Mouse (Mus musculus) left cerebral cortex, adult 2 months (tissue): ENCODE measurements around the gene Gm43517. TPM values are rescaled to one million over a fixed set of nuclear protein-coding genes. Genes with fewer than 3 reads are reported as not detected.

Experiments
- DNase-seq, 2 experiments: peaks; one replicate each; pipeline ENCODE4 v3.0.0; 2021 to 2022; ENCODE audit warnings: low spot score in 2 of 2, mixed read lengths in 1 of 2; ENCODE audit errors: extremely low spot score in 1 of 2
- H3K27ac ChIP-seq: fragments of 200-600 bp; 2 replicates; pipeline ENCODE4 v1.8.1; 2022
- H3K4me3 ChIP-seq: fragments of 200-600 bp; 2 replicates; pipeline ENCODE4 v1.8.1; 2022
- CTCF ChIP-seq: fragments of 200-600 bp; IDR thresholded peaks from 2 replicates; pipeline ENCODE4 v1.8.1; 2022; ENCODE audit warnings: antibody characterized with exemption, mild to moderate bottlenecking, moderate library complexity
- intact Hi-C: fragments of 180-260 bp; cut with DNase I; formaldehyde crosslinking; loops from one replicate; pipeline ENCODE4 v1.15.1; 2025
- total RNA-seq, 2 experiments: library from RNA; stranded (reverse); gene quantifications; 2 replicates each; pipeline ENCODE4 v1.2.3; 2021

Gm43517 gene
- total RNA-seq, 2 experiments from 2014 or later = 6.9 to 8.6 TPM

DNA sequence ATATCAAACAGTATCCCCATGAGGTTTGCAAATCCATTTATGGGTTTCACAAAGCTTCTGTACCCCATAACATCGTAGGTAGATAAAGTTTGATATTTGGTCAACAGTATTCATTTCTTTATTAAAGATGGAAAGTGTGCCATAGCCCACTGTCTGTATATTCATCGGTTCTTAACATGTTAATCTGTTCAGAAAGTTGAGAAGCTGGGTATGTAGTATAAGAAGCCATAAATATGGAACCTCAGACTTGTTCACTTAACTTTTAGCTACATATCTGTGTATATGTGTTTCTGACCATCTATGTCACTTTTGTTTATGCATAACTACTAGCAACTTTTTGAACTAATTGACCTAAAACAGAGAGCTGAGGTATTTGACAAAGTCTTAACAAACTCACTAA, 11.0 kb downstream of the Gm43517 start:
- peak overlapping the region; percentile 98; the same call in 1 of the 2 replicates for H3K27ac ChIP-seq
- peak overlapping the region; percentile 72; the same call in 1 of the 2 replicates for H3K4me3 ChIP-seq
- TF ChIP-seq CTCF = no peak
- DNase-seq = no peak
- intact Hi-C loops = no loop called here

DNA sequence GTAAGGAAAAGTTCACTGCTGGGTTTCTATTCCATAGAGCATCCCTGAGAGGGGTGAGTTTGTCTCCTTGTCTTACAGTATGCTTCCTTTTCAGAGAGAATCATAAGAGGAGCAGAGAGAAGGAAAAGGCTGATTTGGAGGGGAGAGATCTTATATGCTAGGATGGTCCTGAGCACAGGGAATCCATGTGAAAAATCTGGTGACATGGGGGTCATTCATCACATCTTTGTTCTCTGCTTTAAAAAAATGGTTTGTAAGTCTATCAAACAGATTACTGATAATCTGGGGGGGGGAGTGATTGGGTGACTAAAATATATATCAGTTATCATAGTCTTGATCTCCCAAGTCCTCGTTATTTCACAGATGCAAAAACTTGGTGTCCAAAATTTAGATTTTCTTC, 11.8 kb downstream of the Gm43517 start:
- no peak overlapping the region for H3K4me3 ChIP-seq
- TF ChIP-seq CTCF = no peak
- no peak for DNase-seq
- intact Hi-C loops = no loop called here
- H3K27ac ChIP-seq = peak overlapping the region; percentile 51; the same call in 1 of the 2 replicates

DNA sequence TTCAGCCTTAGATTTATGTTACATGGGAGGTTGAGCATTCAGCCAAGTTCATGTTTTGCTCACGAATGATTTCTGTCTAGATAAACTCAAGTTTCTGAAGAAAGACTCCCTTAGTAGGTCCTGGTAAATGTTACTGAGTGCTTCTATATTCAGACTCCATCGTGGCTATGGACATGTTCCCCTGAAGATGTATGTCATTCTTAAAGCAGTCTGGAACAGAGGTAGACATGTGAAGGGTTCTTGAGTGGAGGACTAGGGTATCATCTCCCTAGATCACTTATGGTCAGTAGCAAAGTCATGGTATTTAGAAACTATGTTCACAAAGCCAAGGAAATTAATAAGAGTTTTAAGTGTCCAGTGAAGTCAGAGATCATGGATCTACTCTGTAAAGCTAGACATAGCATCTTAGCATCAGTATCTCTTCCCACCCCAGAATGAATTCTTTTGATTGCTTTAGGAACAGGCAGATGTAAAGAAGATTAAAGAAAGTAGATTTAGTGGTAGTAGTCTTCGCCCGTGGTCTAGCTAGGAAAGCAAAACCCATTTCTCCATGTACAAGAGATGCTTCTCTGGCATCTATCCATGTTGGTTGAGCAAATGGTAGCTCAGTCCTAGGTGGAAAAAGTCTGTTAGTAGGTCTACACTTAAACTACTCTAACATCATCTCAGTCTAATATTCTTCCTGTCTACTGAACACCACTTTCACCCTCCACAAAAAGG, 12.6 kb downstream of the Gm43517 start:
- no peak for TF ChIP-seq CTCF
- intact Hi-C loops = no loop called here
- DNase-seq = no peak
- peak overlapping the region; percentile 51 for H3K27ac ChIP-seq
- H3K4me3 ChIP-seq = no peak overlapping the region

DNA sequence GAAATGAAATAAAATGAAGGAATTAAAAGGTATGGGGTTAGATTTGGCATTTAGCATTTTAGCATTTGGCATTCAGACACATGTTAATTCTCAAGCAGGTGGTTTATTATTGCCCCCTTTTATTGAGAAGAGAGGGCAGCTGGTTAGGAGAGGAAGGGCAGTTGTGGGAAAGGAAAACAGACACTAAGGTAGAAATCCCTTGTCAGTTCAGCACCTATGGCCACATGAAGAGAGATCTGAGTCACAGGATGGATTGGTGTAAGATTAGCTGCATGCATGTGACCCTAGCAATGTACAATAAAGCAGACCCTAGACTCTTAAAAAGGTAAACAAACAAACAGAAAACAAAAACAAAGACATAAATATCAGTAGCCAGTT, 13.2 kb downstream of the Gm43517 start:
- TF ChIP-seq CTCF = no peak
- intact Hi-C loops = no loop called here
- DNase-seq = no peak
- Histone ChIP-seq H3K27ac (peak overlapping the region; percentile 75; the same call in 1 of the 2 replicates), H3K4me3 (no peak overlapping the region)

DNA sequence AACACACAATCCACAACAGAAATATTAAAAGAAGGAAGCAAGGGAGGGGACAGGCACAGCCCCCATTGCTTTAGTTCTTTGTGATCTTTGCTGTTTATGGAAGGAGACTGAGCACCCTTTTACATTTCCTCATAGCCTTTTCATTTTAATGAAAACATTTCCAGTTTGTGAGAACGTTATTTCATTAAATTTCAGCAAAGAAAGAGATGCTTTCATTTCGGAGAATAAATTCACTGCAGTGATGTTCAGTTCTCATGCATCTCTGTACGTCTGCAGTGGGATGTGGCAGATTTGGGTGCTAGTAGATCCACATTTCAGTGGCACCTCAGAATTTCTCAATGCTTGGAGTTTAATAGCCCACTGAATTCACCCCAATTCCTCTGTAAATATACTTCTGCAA, 13.7 kb downstream of the Gm43517 start:
- H3K4me3 ChIP-seq = no peak overlapping the region
- H3K27ac ChIP-seq = peak overlapping the region; percentile 75
- TF ChIP-seq CTCF = no peak
- intact Hi-C loops = no loop called here
- DNase-seq = no peak

DNA sequence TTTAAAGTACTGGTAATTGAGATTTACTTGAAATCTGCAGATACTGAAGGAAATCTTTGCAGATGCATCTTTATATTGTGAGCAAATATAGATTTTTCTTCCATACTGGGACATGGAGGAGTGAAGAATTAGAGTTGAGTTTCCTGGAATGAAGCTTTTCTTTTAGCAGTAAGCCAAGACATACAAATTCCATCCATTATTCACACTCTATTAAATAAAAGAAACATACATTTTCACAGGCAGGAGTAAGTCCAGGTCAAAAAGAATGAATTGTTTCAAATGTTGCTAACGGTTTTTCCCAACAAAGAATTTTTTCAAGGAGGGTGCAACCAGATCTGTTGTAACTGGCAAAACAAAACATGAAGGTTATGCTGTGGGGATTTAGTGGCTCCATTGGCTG, 14.6 kb downstream of the Gm43517 start:
- DNase-seq = no peak
- intact Hi-C loops = loop anchor here (2.0 to 5.0 kb wide), 3 partner anchors 17 to 901 kb away; partner anchors contain the start of gene Foxg1
- H3K27ac ChIP-seq = peak overlapping the region; percentile 99
- TF ChIP-seq CTCF = no peak
- peak overlapping the region; percentile 55; the same call in 1 of the 2 replicates for H3K4me3 ChIP-seq

DNA sequence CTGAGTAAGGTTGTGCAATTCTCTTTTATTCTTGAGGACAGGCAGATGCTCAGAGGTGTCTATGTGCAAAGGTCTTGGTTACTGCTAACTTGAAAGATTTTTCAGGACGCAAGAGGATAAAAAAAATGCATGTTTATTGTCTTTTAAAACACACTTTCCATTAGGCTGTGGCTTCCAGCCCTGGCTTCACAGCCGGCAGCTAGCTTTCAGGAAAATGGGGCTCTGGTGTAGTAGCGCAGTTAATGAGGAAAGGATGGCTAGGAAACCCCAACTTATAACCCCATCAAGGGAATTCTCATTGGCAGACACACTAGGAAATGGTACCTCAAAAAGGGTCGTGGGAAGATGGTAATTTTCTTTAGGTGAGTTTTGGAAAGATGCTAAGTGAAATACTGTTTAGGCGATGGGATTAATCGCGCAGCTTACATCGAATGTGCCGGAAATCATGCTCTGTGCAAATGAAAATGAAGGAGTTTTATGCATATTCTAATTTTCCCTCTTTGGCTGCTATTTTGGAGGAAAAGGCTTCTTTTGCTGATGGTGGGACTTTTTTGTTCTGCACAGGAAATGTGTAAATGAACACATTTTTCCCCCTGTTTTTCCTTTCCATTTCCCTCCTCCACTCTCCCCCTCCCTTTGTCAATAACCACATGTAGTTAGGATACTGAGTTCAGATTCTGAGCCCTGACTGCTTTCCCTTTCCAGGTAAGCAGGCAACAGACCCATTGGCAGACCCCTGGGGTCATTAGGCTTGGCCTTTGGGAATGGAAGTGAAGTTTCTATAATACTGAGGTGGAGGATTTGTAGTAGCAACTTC, 15.3 kb downstream of the Gm43517 start:
- intact Hi-C loops = loop anchor here (2.0 to 5.0 kb wide), 3 partner anchors 17 to 901 kb away; partner anchors contain the start of gene Foxg1
- peak overlapping the region; percentile 99 for H3K27ac ChIP-seq
- peak overlapping the region; percentile 55 for H3K4me3 ChIP-seq
- no peak for TF ChIP-seq CTCF
- DNase-seq = no peak

DNA sequence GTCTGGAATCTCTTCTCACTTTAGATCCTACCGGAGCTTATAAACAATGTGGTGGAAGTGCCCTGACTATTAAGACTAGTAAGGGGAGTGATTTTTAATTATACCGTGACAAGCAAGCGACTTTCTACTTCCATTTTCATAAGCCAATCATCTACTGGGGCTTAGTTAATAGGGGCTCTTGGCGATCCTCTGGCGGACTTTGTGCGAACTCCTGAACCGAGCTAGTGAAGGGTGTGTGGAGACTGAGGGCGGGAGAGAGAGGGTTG, 15.8 kb downstream of the Gm43517 start:
- Histone ChIP-seq H3K27ac (peak overlapping the region; percentile 99), H3K4me3 (peak overlapping the region; percentile 55)
- no peak; the same call in 1 of the 2 replicates for TF ChIP-seq CTCF
- DNase-seq = no peak
- intact Hi-C loops = loop anchor here (2.0 to 5.0 kb wide), 3 partner anchors 18 to 900 kb away; partner anchors contain the start of gene Foxg1

DNA sequence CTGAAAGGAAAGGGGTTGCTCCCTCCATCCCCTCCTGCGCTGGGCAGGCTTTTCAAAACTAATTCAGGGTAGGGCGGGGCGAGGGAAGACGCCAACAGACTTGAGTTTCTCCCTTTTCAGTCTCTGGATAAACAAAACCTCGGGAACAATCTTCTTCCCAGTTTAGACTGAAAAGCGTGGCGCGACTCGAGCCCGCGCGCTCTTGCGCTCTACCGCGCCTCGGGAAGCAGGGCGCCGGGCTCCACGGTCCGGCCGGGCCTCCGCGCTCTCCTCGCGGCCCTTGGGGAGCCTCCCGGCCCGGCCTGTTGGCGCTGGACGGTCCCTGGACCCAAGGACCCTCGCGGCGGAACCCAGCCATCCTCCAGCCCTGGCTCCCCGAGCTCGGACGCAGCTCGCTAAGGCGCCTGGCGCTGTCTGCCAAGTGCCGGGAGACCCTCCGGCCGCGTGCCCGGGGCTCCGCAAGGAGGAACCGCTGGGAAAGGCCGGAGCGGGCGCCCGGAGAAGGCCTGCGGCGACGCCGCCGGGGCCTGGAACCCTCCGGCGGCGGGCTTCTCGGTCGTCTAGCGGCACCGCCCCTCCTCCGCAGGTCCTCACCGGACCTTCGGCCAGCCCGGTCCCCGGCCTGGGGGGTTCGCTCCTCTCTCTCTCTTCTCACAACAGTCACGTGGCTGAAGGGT, 16.3 kb downstream of the Gm43517 start:
- TF ChIP-seq CTCF = no peak
- Histone ChIP-seq H3K4me3 (peak overlapping the region; percentile 55), H3K27ac (peak overlapping the region; percentile 99)
- intact Hi-C loops = loop anchor here (2.0 to 5.0 kb wide), 3 partner anchors 18 to 900 kb away; partner anchors contain the start of gene Foxg1
- DNase-seq = peak; percentile 68 to 69

DNA sequence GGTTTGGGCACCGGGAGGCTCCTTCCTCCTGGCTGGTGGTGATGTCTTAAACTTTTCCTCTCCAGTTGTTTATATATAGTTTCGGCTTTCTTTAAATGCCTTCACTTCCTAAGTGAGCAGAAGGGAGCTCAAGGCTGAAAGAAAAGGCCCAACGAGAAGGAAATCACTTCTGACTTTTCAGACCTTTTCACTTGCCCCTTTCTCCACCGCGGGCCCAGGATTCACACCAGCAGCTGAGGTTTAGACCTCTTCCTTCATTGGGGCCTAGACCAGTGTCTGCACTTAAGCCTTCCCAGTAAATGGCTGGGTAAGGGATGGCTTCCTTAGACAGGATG, 16.8 kb downstream of the Gm43517 start:
- TF ChIP-seq CTCF = no peak
- H3K4me3 ChIP-seq = peak overlapping the region; percentile 55
- intact Hi-C loops = loop anchor here (2.0 to 5.0 kb wide), 3 partner anchors 19 to 899 kb away; partner anchors contain the start of gene Foxg1
- DNase-seq = no peak
- H3K27ac ChIP-seq = peak overlapping the region; percentile 99

DNA sequence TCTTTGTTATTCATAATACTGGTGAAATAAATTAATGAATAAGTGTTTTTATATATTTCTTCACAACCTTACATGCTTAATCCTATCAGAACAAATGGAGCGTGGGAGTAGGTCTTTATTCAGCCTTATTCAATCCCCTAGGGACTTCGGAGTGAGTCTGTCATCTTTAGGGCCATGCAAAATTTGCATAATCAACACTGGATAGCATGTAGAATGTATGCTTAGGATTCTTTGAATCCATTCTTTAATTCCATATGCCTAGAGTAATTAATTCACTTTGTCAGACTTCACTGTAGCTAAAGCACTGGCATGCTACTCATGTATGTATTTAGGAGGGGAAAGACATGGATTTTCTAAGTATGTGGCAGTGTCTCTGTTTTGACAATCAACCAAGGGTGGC, 24.9 kb downstream of the Gm43517 start:
- TF ChIP-seq CTCF = no peak
- Histone ChIP-seq H3K4me3 (no peak overlapping the region), H3K27ac (no peak overlapping the region)
- intact Hi-C loops = no loop called here
- no peak for DNase-seq

DNA sequence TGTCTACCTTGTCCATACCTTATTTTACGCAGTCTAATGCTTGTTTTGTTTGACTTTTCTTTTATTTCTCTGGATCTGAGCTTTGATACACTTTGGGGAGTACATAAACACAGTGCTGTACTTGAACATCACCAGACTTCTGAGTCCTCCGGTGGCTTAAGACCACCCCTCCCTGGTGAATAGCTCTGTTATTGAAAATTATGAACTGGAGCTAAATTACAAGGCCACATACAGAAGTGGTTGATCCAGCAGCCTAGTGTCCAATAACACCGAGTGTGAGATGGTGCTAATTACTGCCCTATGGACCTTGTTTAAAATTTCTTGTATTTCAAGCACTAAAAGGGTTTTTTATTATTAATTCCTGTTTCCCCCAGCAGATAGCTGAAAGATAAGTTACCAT, 33.0 kb downstream of the Gm43517 start:
- DNase-seq = no peak
- Histone ChIP-seq H3K4me3 (no peak overlapping the region), H3K27ac (no peak overlapping the region)
- no peak for TF ChIP-seq CTCF
- intact Hi-C loops = no loop called here

Other genes starting within 250 kb of the Gm43517 start
- gene Foxg1, start 2.5 kb upstream of the Gm43517 start, total RNA-seq = 100 to 1,000 TPM; 111 to 112 TPM